In genomic region chr4:126058134-126058996, GRCm38 (mm10) we compare ENCODE assay signal across 8 mouse cellular contexts. TPM values are rescaled to one million over a fixed set of nuclear protein-coding genes. Genes with fewer than 3 reads are reported as not detected.
DNase-seq lines count a peak whose midpoint lies in the region; ATAC-seq and TF ChIP-seq lines count a peak whose summit lies in the region.

Oscp1 (plus strand) TSS chr4:126058565.

- peak within 1 kb of the TSS; percentile 80 for H3K9ac ChIP-seq in heart, embryonic 13.5 days
- peak within 1 kb of the TSS; percentile 79 for H3K9ac ChIP-seq in liver, embryonic 12.5 days
- peak within 1 kb of the TSS; percentile 46 for H3K9ac ChIP-seq in stomach, embryonic 15.5 days

- peak within 1 kb of the TSS; percentile 95 for H3K4me2 ChIP-seq in heart, embryonic 13.5 days
- peak within 1 kb of the TSS; percentile 95 for H3K4me2 ChIP-seq in liver, embryonic 12.5 days
- H3K4me2 ChIP-seq in stomach, embryonic 15.5 days = peak within 1 kb of the TSS; percentile 94

- peak within 1 kb of the TSS; percentile 49 for H3K4me3 ChIP-seq in C2C12 (ENCODE audit: insufficient read depth, poor library complexity, severe bottlenecking)
- peak within 1 kb of the TSS; percentile 77 for H3K4me3 ChIP-seq in erythroblast, embryonic 14.5 days (replicated peaks)
- peak within 1 kb of the TSS; percentile 72 for H3K4me3 ChIP-seq in heart, embryonic 13.5 days
- H3K4me3 ChIP-seq in liver, embryonic 12.5 days = peak within 1 kb of the TSS; percentile 82
- H3K4me3 ChIP-seq in stomach, embryonic 15.5 days (replicated peaks) = peak within 1 kb of the TSS; percentile 75

- TF ChIP-seq POLR2A in brain, embryonic 14.5 days (IDR thresholded peaks at IDR 0.05; ENCODE audit: borderline replicate concordance, extremely low read depth, insufficient read depth, insufficient read length, poor library complexity, severe bottlenecking) = 0 out of 2 replicates have a peak, but pooled peaks have one; percentile 25

- peaks cover 21% of the 10 kb centered on the region for H3K36me3 ChIP-seq in C2C12 (ENCODE audit: control insufficient read depth, insufficient read depth)
- peaks cover 30% of the 10 kb centered on the region for H3K36me3 ChIP-seq in erythroblast, embryonic 14.5 days (ENCODE audit: control insufficient read depth)
- peaks cover 32% of the 10 kb centered on the region for H3K36me3 ChIP-seq in heart, embryonic 13.5 days
- peaks cover 29% of the 10 kb centered on the region for H3K36me3 ChIP-seq in liver, embryonic 12.5 days
- H3K36me3 ChIP-seq in stomach, embryonic 15.5 days = peaks cover 11% of the 10 kb centered on the region

- no peak within 1 kb of the TSS; the same call in 1 of the 2 replicates for H3K27ac ChIP-seq in heart, embryonic 13.5 days (replicated peaks)
- peak within 1 kb of the TSS; percentile 88 for H3K27ac ChIP-seq in liver, embryonic 12.5 days
- H3K27ac ChIP-seq in stomach, embryonic 15.5 days = peak within 1 kb of the TSS; percentile 36; the same call in 1 of the 2 replicates

- H3K9me3 ChIP-seq in erythroblast, embryonic 14.5 days (ENCODE audit: control insufficient read depth, low read length) = no peaks in the 10 kb centered on the region
- no peaks in the 10 kb centered on the region for H3K9me3 ChIP-seq in heart, embryonic 13.5 days
- H3K9me3 ChIP-seq in liver, embryonic 12.5 days (replicated peaks) = no peaks in the 10 kb centered on the region
- H3K9me3 ChIP-seq in stomach, embryonic 15.5 days = no peaks in the 10 kb centered on the region

- H3ac ChIP-seq in C2C12 (ENCODE audit: control insufficient read depth, insufficient read length, low read depth) = peak within 1 kb of the TSS; percentile 75

- H3K79me2 ChIP-seq in C2C12 (ENCODE audit: control insufficient read depth, insufficient read depth) = no peaks in the 10 kb centered on the region

- DNase-seq in brain, embryonic 14.5 days (ENCODE audit: low read depth) = peak; percentile 98
- DNase-seq in kidney, postnatal 10 days = peak; percentile 94
- peak; percentile 86 to 87 for DNase-seq in natural killer cell, adult 2 months (ENCODE audit: low spot score in 2 of 2)

- TF ChIP-seq CTCF in C2C12 (IDR thresholded peaks at IDR 0.05; ENCODE audit: control insufficient read depth, insufficient read depth, insufficient read length) = no peak
- no peak for TF ChIP-seq CTCF in brain, embryonic 14.5 days (IDR thresholded peaks at IDR 0.05; ENCODE audit: borderline replicate concordance, extremely low read depth, insufficient read depth, insufficient read length)

- H3K79me3 ChIP-seq in C2C12 (ENCODE audit: low read depth) = no peaks in the 10 kb centered on the region

- H3K27me3 ChIP-seq in C2C12 (ENCODE audit: control insufficient read depth, insufficient read depth, insufficient read length) = no peaks in the 10 kb centered on the region
- H3K27me3 ChIP-seq in erythroblast, embryonic 14.5 days (ENCODE audit: control insufficient read depth) = no peaks in the 10 kb centered on the region
- H3K27me3 ChIP-seq in heart, embryonic 13.5 days (replicated peaks) = no peaks in the 10 kb centered on the region
- H3K27me3 ChIP-seq in liver, embryonic 12.5 days (replicated peaks) = no peaks in the 10 kb centered on the region
- H3K27me3 ChIP-seq in stomach, embryonic 15.5 days (replicated peaks) = no peaks in the 10 kb centered on the region

- ATAC-seq in heart, embryonic 13.5 days (ENCODE audit: extremely low read depth, insufficient number of reproducible peaks, low FRiP score, low TSS enrichment) = peak; percentile 92
- ATAC-seq in liver, embryonic 12.5 days = peak; percentile 96
- peak; percentile 98 for ATAC-seq in stomach, embryonic 15.5 days (ENCODE audit: insufficient read depth, low FRiP score, low read depth)

- peaks cover 31% of the 10 kb centered on the region for H3K4me1 ChIP-seq in erythroblast, embryonic 14.5 days (ENCODE audit: control insufficient read depth)
- peaks cover 14% of the 10 kb centered on the region for H3K4me1 ChIP-seq in heart, embryonic 13.5 days
- peaks cover 25% of the 10 kb centered on the region for H3K4me1 ChIP-seq in liver, embryonic 12.5 days
- H3K4me1 ChIP-seq in stomach, embryonic 15.5 days = peaks cover 14% of the 10 kb centered on the region

- WGBS in heart, embryonic 13.5 days = under 1% methylated on average over 57 of the region's 57 CpGs
- WGBS in liver, embryonic 12.5 days (ENCODE audit: insufficient replicate concordance) = 2% methylated on average over 57 of the region's 57 CpGs
- WGBS in stomach, embryonic 15.5 days = under 1% methylated on average over 57 of the region's 57 CpGs

TF ChIP-seq in C2C12, 6 proteins besides CTCF, POLR2A, EP300 and RAD21:
- TF ChIP-seq FOSL1 (IDR thresholded peaks at IDR 0.05; ENCODE audit: insufficient read depth, low read length, poor library complexity, severe bottlenecking) = no peak
- no peak for TF ChIP-seq MAX (IDR thresholded peaks at IDR 0.05)
- TF ChIP-seq CEBPB (IDR thresholded peaks at IDR 0.05; ENCODE audit: low read depth) = no peak
- TF ChIP-seq MYOG (IDR thresholded peaks at IDR 0.05; ENCODE audit: control insufficient read depth, extremely low read depth, insufficient read length) = no peak
- TF ChIP-seq MYOD1 (IDR thresholded peaks at IDR 0.05; ENCODE audit: control insufficient read depth, insufficient read length, low read depth) = no peak
- TF ChIP-seq USF1 (IDR thresholded peaks at IDR 0.05; ENCODE audit: low read depth) = no peak
TF ChIP-seq in C2C12: peak in this region for 0.

RNA-seq across cellular contexts. Expression of gene Oscp1, which starts in this region (rescaled TPM):
- 11.1 TPM for polyA plus RNA-seq in C2C12 (2012; fragmentation: generic; extraction: Trizol)
- polyA plus RNA-seq in brain, embryonic 14.5 days (2012; rRNA removed) = 6.4 and 14.7 TPM in 2 replicates
- polyA plus RNA-seq in erythroblast, embryonic 14.5 days (2012) = 0.02 TPM in 1 of 2 replicates, not detected in the other
- polyA plus RNA-seq in heart, embryonic 13.5 days (2015; fragmentation: Nextera tagmentation; extraction: Ambion mirVana) = 6.4 and 7.7 TPM in 2 replicates
- polyA plus RNA-seq in liver, embryonic 12.5 days (2016; fragmentation: Nextera tagmentation; extraction: Ambion mirVana) = 2.8 and 3.0 TPM in 2 replicates
- polyA plus RNA-seq in stomach, embryonic 15.5 days (2015; fragmentation: Nextera tagmentation; extraction: Ambion mirVana) = 13.5 and 13.9 TPM in 2 replicates
